Mouse (Mus musculus) hindbrain, embryonic 16.5 days (tissue): Measurements from ENCODE around the gene Asb18. TPM values are rescaled to one million over a fixed set of nuclear protein-coding genes. Genes with fewer than 3 reads are reported as not detected.

Source experiments
- ATAC-seq: fragments of 200-750 bp; cut with Nextera tagmentation; 2 replicates; pipeline ENCODE4 v1.8.0; 2017; ENCODE audit warnings: moderate TSS enrichment, moderate library complexity
- H3K27ac ChIP-seq: fragments of 300-500 bp; sonication (generic); 2 replicates; pipeline ENCODE4 v1.5.1; 2014; ENCODE audit warnings: low read depth, mild to moderate bottlenecking, control low read depth, low read length, moderate library complexity
- H3K27me3 ChIP-seq: fragments of 300-500 bp; sonication (generic); replicated peaks from 2 replicates; pipeline ENCODE4 v1.6.1; 2014; ENCODE audit warnings: low read length; ENCODE audit not compliant: control insufficient read depth, insufficient read depth
- H3K36me3 ChIP-seq: fragments of 300-500 bp; sonication (generic); 2 replicates; pipeline ENCODE4 v1.6.1; 2014; ENCODE audit warnings: mild to moderate bottlenecking, low read length, moderate library complexity, mixed read lengths; ENCODE audit not compliant: control insufficient read depth, insufficient read depth
- H3K4me1 ChIP-seq: fragments of 300-500 bp; sonication (generic); 2 replicates; pipeline ENCODE4 v1.6.1; 2014; ENCODE audit warnings: low read depth, low read length; ENCODE audit not compliant: control insufficient read depth, insufficient read depth
- H3K4me2 ChIP-seq: fragments of 300-500 bp; sonication (generic); 2 replicates; pipeline ENCODE4 v1.6.1; 2014; ENCODE audit warnings: mild to moderate bottlenecking, low read length, control low read depth, moderate library complexity
- H3K4me3 ChIP-seq: fragments of 300-500 bp; sonication (generic); 2 replicates; pipeline ENCODE4 v1.5.1; 2014; ENCODE audit warnings: mild to moderate bottlenecking, low read length, control low read depth, moderate library complexity
- H3K9ac ChIP-seq: fragments of 300-500 bp; sonication (generic); 2 replicates; pipeline ENCODE4 v1.6.1; 2014; ENCODE audit warnings: low read depth, mild to moderate bottlenecking, control low read depth, low read length, moderate library complexity
- H3K9me3 ChIP-seq: fragments of 300-500 bp; sonication (generic); 2 replicates; pipeline ENCODE4 v1.6.1; 2014; ENCODE audit warnings: mild to moderate bottlenecking, low read length, moderate library complexity; ENCODE audit not compliant: control insufficient read depth
- WGBS: fragments of 180-500 bp; shearing (Covaris S2); extraction: QIAGEN DNeasy Blood & Tissue Kit; methylation state at CpG from one replicate; pipeline ENCODE4 v1.1.7; 2014; 5-methylcytosine and 5-hydroxymethylcytosine counted together
- polyA plus RNA-seq: library from polyadenylated mRNA; unstranded; fragments of >200 nt; fragmentation: Nextera tagmentation; extraction: Ambion mirVana; gene quantifications from 2 replicates; pipeline ENCODE4 v1.2.1, GENCODE M21; 2015

Asb18 gene
- polyA plus RNA-seq, 1 experiment from 2014 or later = 0.75 TPM

DNA sequence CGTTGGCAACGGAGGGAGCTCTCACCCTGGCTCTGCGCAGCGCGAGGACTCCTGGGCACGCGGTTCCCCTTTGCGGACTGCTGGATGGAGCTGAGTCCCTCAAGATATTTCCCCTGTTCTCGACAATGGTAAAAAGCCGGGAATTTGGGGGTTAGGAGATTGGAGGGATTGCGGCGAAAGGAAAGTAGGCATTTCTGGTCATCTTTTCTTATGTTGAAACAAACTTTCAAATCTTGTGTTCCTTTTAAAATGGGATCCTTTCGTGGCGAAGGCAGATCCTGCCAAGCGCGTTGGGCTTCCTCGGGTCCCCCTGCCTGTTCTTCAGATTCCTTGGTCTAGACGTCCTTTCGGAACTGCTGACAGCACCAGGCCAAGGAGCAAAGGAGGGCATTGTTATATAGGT lies 82.4 kb downstream of the Asb18 start:
- H3K27me3 ChIP-seq = peaks cover 23% of the 10 kb centered on the region
- peak overlapping the region; percentile 50 for H3K4me3 ChIP-seq
- H3K9me3 ChIP-seq = no peaks in the 10 kb centered on the region
- no peak overlapping the region for H3K27ac ChIP-seq
- peak overlapping the region; percentile 28; the same call in 1 of the 2 replicates for H3K9ac ChIP-seq
- WGBS = 2% methylated on average over 19 of the region's 19 CpGs
- H3K4me1 ChIP-seq = peaks cover 17% of the 10 kb centered on the region
- ATAC-seq = no peak
- no peaks in the 10 kb centered on the region for H3K36me3 ChIP-seq
- H3K4me2 ChIP-seq = peak overlapping the region; percentile 60

DNA sequence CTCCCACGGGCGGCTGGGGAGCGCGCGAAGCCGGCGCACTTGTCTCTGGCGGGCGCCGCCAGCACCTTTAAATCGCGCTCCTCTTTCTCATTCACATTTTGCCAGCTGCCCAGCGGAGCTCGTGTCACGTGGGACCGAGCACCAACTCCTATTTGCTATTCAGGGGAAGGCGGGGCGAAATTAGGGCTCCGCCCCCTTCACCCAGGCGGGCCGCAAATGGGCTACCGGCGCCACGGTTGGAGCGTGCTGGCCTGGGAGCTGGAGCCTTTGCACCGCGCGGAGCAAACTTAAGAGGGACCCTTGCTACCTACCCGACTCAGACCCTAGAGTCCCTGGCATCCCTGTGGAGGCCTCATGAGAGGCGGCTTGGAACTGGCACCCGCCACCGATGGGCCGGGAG lies 83.3 kb downstream of the Asb18 start, which contains the start of gene Gbx2:
TSS of gene Gbx2 (minus strand) at position 60 of the 400 bp plus-strand sequence.
- no peaks in the 10 kb centered on the region for H3K36me3 ChIP-seq
- peak within 1 kb of the TSS; percentile 58 for H3K27ac ChIP-seq
- 0% methylated on average over 33 of the region's 33 CpGs for WGBS
- peaks cover 17% of the 10 kb centered on the region for H3K4me1 ChIP-seq
- peak within 1 kb of the TSS; percentile 60 for H3K4me2 ChIP-seq
- peak within 1 kb of the TSS; percentile 50 for H3K4me3 ChIP-seq
- no peaks in the 10 kb centered on the region for H3K9me3 ChIP-seq
- peaks cover 21% of the 10 kb centered on the region; the same call in 1 of the 2 replicates for H3K27me3 ChIP-seq
- H3K9ac ChIP-seq = peak within 1 kb of the TSS; percentile 63
- ATAC-seq = peak; percentile 73

DNA sequence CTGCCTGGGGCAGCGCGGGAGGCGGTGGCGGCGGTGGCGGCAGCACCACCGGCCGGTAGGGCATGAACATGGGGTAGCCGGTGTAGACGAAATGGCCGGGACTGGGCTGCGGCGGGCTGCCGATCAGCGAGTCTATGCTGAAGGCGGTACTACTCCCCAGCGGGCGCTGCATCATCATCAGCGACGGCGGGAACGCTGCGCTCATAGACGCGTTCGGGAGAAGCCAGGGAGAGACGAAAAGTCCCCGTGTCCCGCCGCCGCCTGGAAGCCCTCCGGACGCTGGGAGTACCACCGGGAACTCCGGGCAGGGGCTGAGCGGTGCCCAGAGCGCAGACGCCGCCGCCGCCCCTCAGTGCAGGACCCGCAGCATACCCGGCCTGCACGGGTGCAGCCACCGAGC lies 83.9 kb downstream of the Asb18 start:
- peak overlapping the region; percentile 58 for H3K27ac ChIP-seq
- peaks cover 24% of the 10 kb centered on the region; the same call in 1 of the 2 replicates for H3K27me3 ChIP-seq
- under 1% methylated on average over 44 of the region's 45 CpGs for WGBS
- peaks cover 17% of the 10 kb centered on the region for H3K4me1 ChIP-seq
- peak overlapping the region; percentile 50 for H3K4me3 ChIP-seq
- ATAC-seq = peak; percentile 32; the same call in 1 of the 2 replicates
- peak overlapping the region; percentile 60 for H3K4me2 ChIP-seq
- no peaks in the 10 kb centered on the region for H3K9me3 ChIP-seq
- H3K9ac ChIP-seq = peak overlapping the region; percentile 63
- H3K36me3 ChIP-seq = no peaks in the 10 kb centered on the region

DNA sequence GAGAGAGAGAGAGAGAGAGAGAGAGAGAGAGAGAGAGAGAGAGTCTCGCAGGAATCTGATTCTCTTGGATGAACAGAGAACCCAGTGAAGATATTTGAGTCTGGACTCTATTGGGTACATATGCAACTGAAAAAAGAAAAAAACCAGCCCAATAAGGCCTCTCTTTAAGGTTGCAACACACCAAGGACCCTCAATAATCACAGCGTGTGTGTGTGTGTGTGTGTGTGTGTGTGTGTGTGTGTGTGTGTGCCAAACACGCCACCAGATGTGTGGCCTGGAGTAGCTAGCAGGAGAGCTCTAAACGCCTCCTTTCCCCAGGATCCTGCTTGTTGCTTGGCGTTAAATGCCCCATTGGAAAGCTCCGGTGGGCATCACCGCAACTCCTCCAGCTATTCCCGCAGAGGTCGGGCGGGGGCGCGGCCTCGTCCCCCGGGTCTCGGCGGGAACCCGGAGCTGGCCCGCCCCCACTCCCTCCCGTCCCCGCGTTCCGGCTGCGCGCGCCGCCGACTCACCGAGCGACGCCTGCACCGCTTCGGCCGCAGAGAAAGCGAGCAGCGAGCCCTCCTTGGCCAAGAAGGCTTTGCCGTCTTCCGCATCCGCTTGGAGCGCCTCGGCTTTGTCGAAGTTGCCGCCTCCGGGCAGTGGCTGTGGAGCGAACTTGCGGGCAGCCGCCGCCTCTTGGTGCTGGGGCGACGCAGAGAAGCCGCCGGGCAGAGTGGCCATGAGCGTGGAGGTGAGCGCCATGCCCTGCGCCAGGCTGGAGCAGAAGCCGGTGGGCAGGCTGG lies 84.6 kb downstream of the Asb18 start:
- H3K27me3 ChIP-seq = peaks cover 27% of the 10 kb centered on the region; the same call in 1 of the 2 replicates
- peak overlapping the region; percentile 60 for H3K4me2 ChIP-seq
- no peak for ATAC-seq
- H3K36me3 ChIP-seq = no peaks in the 10 kb centered on the region
- no peaks in the 10 kb centered on the region for H3K9me3 ChIP-seq
- peak overlapping the region; percentile 63 for H3K9ac ChIP-seq
- peak overlapping the region; percentile 50 for H3K4me3 ChIP-seq
- peaks cover 20% of the 10 kb centered on the region for H3K4me1 ChIP-seq
- H3K27ac ChIP-seq = peak overlapping the region; percentile 31; the same call in 1 of the 2 replicates
- WGBS = under 1% methylated on average over 55 of the region's 55 CpGs

DNA sequence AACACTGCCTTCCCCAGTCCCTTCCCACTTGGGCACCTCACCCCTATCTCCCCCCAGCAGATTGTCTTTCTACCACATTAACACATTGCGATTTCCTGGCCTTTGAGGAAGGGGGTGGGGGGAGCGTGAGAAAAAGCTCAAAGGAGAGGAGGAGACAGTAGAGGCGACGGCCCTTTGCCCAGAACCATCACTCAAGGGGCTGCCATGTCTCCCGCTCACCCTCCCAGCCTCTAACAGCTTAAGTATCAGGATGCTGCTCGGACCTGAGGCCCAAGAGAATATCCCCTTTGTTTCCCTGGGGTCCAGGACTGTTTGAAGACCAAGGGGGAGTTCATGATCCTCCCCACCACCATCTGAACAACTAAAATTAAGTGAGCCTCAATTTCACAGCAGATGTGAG lies 85.3 kb downstream of the Asb18 start:
- no peak overlapping the region for H3K27ac ChIP-seq
- H3K36me3 ChIP-seq = no peaks in the 10 kb centered on the region
- WGBS = 2% methylated on average over 6 of the region's 6 CpGs
- peak overlapping the region; percentile 18; the same call in 1 of the 2 replicates for H3K9ac ChIP-seq
- H3K4me3 ChIP-seq = peak overlapping the region; percentile 50
- ATAC-seq = no peak
- H3K9me3 ChIP-seq = no peaks in the 10 kb centered on the region
- peak overlapping the region; percentile 46 for H3K4me2 ChIP-seq
- H3K27me3 ChIP-seq = peaks cover 33% of the 10 kb centered on the region
- H3K4me1 ChIP-seq = peaks cover 20% of the 10 kb centered on the region

DNA sequence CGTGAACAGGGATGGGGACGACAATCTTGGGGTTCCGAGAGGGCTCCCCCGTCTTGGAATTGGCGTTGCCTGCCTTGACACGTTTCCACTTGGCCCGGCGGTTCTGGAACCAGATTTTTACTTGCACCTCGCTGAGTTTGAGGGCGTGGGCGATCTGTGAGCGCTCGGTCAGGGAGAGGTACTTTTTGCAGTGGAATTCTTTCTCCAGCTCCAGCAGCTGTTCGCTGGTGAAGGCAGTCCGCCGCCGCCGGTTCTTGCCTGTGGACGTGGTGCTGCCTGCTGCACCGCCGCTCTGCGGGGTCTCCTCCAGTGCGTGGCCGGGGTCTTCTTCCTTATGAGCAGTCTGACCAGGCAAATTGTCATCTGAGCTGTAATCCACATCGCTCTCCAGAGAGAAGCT lies 85.8 kb downstream of the Asb18 start:
- peaks cover 21% of the 10 kb centered on the region for H3K4me1 ChIP-seq
- peak overlapping the region; percentile 46 for H3K4me2 ChIP-seq

DNA sequence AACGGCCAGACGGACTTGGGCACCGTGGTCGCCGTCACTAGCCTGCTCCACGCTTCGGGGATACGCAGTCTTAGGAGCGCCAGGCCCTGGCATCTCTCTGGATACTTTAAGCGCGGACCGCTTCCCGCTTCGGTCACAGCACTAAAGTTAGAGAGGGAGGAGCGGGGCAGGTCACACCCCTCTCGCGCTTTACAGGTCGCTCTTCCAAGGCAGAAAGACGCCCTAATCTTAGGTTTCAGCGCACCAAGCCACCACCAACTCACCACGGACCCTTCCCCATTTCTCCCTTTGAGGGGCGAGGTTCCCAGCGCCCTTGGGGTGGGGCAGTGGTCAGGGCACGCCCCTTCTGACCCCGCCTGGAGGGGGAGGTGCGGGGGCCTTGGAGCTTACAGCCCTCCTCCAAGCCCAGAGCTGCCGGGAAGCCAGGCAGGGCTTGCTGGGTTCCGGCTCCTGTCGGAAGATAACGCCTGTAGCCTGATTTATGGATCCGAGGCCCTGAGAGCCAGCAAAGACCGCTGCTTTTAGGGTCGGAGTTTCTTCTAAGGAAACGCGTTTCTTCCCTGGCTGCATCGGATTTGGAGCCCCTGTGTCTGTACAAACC lies 87.3 kb downstream of the Asb18 start:
- Histone ChIP-seq H3K9ac (no peak overlapping the region; the same call in 1 of the 2 replicates), H3K4me2 (peak overlapping the region; percentile 46), H3K27ac (no peak overlapping the region), H3K27me3 (peaks cover 39% of the 10 kb centered on the region), H3K4me3 (peak overlapping the region; percentile 15), H3K36me3 (no peaks in the 10 kb centered on the region), H3K9me3 (no peaks in the 10 kb centered on the region), H3K4me1 (peaks cover 35% of the 10 kb centered on the region)
- 5% methylated on average over 36 of the region's 36 CpGs for WGBS
- ATAC-seq = no peak

More for the DNA sequence above, 85.8 kb downstream of the Asb18 start:
- Histone ChIP-seq H3K9ac (peak overlapping the region; percentile 18; the same call in 1 of the 2 replicates), H3K4me3 (peak overlapping the region; percentile 50), H3K27me3 (peaks cover 34% of the 10 kb centered on the region), H3K36me3 (no peaks in the 10 kb centered on the region), H3K27ac (no peak overlapping the region), H3K9me3 (no peaks in the 10 kb centered on the region)
- no peak for ATAC-seq
- 14% methylated on average over 25 of the region's 25 CpGs for WGBS

DNA sequence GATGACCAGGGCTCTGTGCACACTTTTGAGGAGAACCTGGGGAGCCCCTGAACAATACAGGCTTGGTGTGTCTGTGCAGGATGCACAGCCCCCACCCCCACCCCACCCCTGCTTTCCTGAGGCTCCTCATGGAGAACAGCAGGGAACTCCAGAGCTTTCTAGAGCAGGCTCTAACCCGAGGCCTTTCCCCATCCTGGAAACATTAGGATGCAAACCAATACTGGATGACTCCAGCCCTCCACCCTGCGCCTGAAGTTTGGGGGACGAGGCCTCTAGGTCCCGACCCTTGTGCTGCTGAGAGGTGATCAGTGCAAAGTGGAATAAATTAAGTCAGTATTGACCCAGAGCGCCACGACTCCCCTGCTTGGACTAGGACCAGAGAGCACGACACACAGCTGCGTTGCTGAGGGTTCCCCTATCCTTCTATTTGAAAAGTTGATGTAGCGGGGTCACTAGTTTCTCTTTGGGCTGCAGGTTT lies 87.8 kb downstream of the Asb18 start:
- H3K27ac ChIP-seq = no peak overlapping the region
- H3K4me2 ChIP-seq = peak overlapping the region; percentile 46
- H3K4me3 ChIP-seq = peak overlapping the region; percentile 15
- H3K4me1 ChIP-seq = peaks cover 38% of the 10 kb centered on the region
- no peaks in the 10 kb centered on the region for H3K9me3 ChIP-seq
- peaks cover 43% of the 10 kb centered on the region for H3K27me3 ChIP-seq
- ATAC-seq = no peak
- no peaks in the 10 kb centered on the region for H3K36me3 ChIP-seq
- whole genome bisulfite sequencing = 6% methylated on average over 9 of the region's 9 CpGs
- H3K9ac ChIP-seq = no peak overlapping the region
